8 mouse cellular contexts compared by ENCODE assay signal in genomic region chr6:54680891-54681745, GRCm38 (mm10). TPM values are rescaled to one million over a fixed set of nuclear protein-coding genes. Genes with fewer than 3 reads are reported as not detected.
DNase-seq lines count a peak whose midpoint lies in the region; ATAC-seq lines count a peak whose summit lies in the region.

Gene Mturn (plus strand): TSS chr6:54681624.

- peaks cover 13% of the 10 kb centered on the region for H3K4me1 ChIP-seq in hindbrain, embryonic 12.5 days

- WGBS in hindbrain, embryonic 12.5 days: 6% methylated on average over 40 of the region's 48 CpGs

- peaks cover 15% of the 10 kb centered on the region for H3K27me3 ChIP-seq in hindbrain, embryonic 12.5 days

- no peaks in the 10 kb centered on the region for H3K9me3 ChIP-seq in hindbrain, embryonic 12.5 days (replicated peaks)

- peak within 1 kb of the TSS; percentile 86 for H3K9ac ChIP-seq in hindbrain, embryonic 12.5 days

- no peaks in the 10 kb centered on the region for H3K36me3 ChIP-seq in hindbrain, embryonic 12.5 days

- H3K4me2 ChIP-seq in hindbrain, embryonic 12.5 days (replicated peaks): peak within 1 kb of the TSS; percentile 85

- peak; percentile 98 for DNase-seq in Muller cell, postnatal 12 days (ENCODE audit: inconsistent ontology term)
- peak; percentile 96 for DNase-seq in cerebellum, adult 9-11 months
- peak; percentile 94 to 98 for DNase-seq in frontal cortex, postnatal 10 days (ENCODE audit: low spot score in 2 of 2)
- peak; percentile 98 to 99 for DNase-seq in layer of hippocampus, postnatal 25 days (ENCODE audit: extremely low spot score in 1 of 2, low spot score in 1 of 2)
- DNase-seq in lung, postnatal 25 days (ENCODE audit: low spot score): peak; percentile 98
- DNase-seq in retina, embryonic 14.5 days (ENCODE audit: low spot score): peak; percentile 96
- DNase-seq in thymus, postnatal 4 days: peak; percentile 100

- H3K4me3 ChIP-seq in hindbrain, embryonic 12.5 days: peak within 1 kb of the TSS; percentile 95

- peak within 1 kb of the TSS; percentile 78 for H3K27ac ChIP-seq in hindbrain, embryonic 12.5 days

- ATAC-seq in hindbrain, embryonic 12.5 days (ENCODE audit: low FRiP score): peak; percentile 97

RNA-seq across cellular contexts. Expression of gene Mturn, which starts in this region (rescaled TPM):
- polyA plus RNA-seq in hindbrain, embryonic 12.5 days (2016; fragmentation: Nextera tagmentation; extraction: Ambion mirVana): 54.5 and 59.9 TPM in 2 replicates
- total RNA-seq in layer of hippocampus, postnatal 25 days (2021): 100 to 1,000 TPM; 135 to 145 TPM

Comparison
In these comparisons a context has a peak if more than half of its experiments do, and no peak if none do; other contexts are left out.
1. Peak in every context shown above with its lines: DNase-seq, ATAC-seq, H3K4me3 ChIP-seq and H3K27ac ChIP-seq.